7 mouse cellular contexts compared by ENCODE assay signal in the genomic region with DNA sequence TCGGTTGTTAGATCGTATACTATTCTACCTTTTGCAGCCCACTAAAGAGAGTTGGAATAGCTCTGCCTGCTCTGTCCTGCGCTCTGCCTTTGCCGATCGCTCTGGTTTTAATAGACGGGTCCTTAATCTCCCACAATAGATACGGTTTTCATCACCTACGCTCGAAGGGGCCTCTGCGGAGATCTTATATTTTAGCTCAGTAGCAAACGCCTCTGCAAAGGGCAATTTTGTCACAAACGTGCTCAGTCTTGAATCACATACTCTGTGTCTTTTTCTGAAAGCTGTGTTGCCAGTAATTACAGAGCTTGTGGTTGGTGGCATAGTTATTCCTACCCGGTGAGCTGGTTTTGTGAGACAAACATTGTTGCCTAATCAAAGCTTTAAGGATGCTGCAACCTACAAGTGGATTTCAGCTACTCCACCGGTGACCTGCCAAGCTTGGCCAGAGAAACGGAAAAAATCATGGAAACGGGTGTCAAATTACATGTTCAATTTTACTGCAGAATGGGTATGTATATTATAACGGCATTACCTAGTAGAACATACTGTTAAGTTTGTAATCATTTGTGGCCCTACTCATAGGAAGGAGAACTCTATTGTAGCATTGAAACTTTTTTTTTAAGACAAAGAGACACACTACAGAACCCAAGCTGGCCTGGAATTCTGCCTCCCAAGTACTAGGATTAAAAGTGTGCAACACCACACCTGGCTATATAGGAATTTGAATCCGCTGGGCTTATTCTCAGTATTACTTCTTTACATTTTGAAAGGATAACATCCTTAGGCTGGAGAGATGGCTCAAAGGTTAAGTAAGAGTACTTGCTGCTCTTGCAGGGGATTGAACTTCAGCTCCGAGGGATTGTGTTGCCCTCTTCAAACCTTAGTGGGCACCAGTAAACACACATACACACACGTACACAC. TPM values are rescaled to one million over a fixed set of nuclear protein-coding genes. Genes with fewer than 3 reads are reported as not detected.
DNase-seq lines count a peak whose midpoint lies in the region; ATAC-seq and TF ChIP-seq lines count a peak whose summit lies in the region.

No protein-coding gene starts in this region.

- ATAC-seq in megakaryocyte, adult 5-6 weeks (ENCODE audit: poor library complexity, severe bottlenecking), result no peak
- no peak for ATAC-seq in embryonic facial prominence, embryonic 15.5 days (ENCODE audit: insufficient number of reproducible peaks, low FRiP score, low TSS enrichment, low read depth)
- ATAC-seq in kidney, postnatal 0 days (replicated peaks; ENCODE audit: low FRiP score, low read depth), result no peak
- no peak for ATAC-seq in midbrain, postnatal 0 days (ENCODE audit: low FRiP score)

- 20% methylated on average over 20 of the region's 20 CpGs for WGBS in embryonic facial prominence, embryonic 15.5 days
- 26% methylated on average over 20 of the region's 20 CpGs for WGBS in kidney, postnatal 0 days
- 33% methylated on average over 20 of the region's 20 CpGs for WGBS in midbrain, postnatal 0 days

- peaks cover 47% of the 10 kb centered on the region for H3K36me3 ChIP-seq in megakaryocyte, embryonic 14.5 days (replicated peaks; ENCODE audit: low read length)
- peaks cover 12% of the 10 kb centered on the region for H3K36me3 ChIP-seq in embryonic facial prominence, embryonic 15.5 days
- H3K36me3 ChIP-seq in kidney, postnatal 0 days (ENCODE audit: insufficient read depth, low read length), result no peaks in the 10 kb centered on the region
- H3K36me3 ChIP-seq in midbrain, postnatal 0 days (ENCODE audit: insufficient read depth, low read length), result peaks cover 6% of the 10 kb centered on the region; the same call in 1 of the 2 replicates

- peak overlapping the region; percentile 4; the same call in 1 of the 2 replicates for H3K9ac ChIP-seq in embryonic facial prominence, embryonic 15.5 days
- no peak overlapping the region for H3K9ac ChIP-seq in kidney, postnatal 0 days (ENCODE audit: low read depth, low read length)
- H3K9ac ChIP-seq in midbrain, postnatal 0 days (replicated peaks; ENCODE audit: low read length, poor library complexity, severe bottlenecking), result no peak overlapping the region

- H3K27me3 ChIP-seq in megakaryocyte, embryonic 14.5 days (replicated peaks), result no peaks in the 10 kb centered on the region
- H3K27me3 ChIP-seq in embryonic facial prominence, embryonic 15.5 days, result no peaks in the 10 kb centered on the region
- no peaks in the 10 kb centered on the region for H3K27me3 ChIP-seq in kidney, postnatal 0 days (ENCODE audit: insufficient read depth, low read length)
- no peaks in the 10 kb centered on the region for H3K27me3 ChIP-seq in midbrain, postnatal 0 days (ENCODE audit: insufficient read depth, low read length)

- TF ChIP-seq CTCF in kidney, postnatal 0 days (IDR thresholded peaks at IDR 0.05; ENCODE audit: low read depth), result no peak
- TF ChIP-seq CTCF in midbrain, postnatal 0 days (IDR thresholded peaks at IDR 0.05), result no peak

- DNase-seq in kidney, postnatal 0 days (ENCODE audit: low spot score), result no peak
- DNase-seq in midbrain, postnatal 0 days (ENCODE audit: low spot score), result no peak
- DNase-seq in natural killer cell, adult 2 months (ENCODE audit: low spot score in 2 of 2), result no peak
- DNase-seq in cerebellum, postnatal 14 days, result no peak

- peak overlapping the region; percentile 100 for H3K4me3 ChIP-seq in megakaryocyte, embryonic 14.5 days (replicated peaks)
- peak overlapping the region; percentile 72 for H3K4me3 ChIP-seq in embryonic facial prominence, embryonic 15.5 days (replicated peaks)
- H3K4me3 ChIP-seq in kidney, postnatal 0 days (replicated peaks; ENCODE audit: low read depth, low read length), result peak overlapping the region; percentile 66
- peak overlapping the region; percentile 65 for H3K4me3 ChIP-seq in midbrain, postnatal 0 days (ENCODE audit: low read depth, low read length)

- H3K27ac ChIP-seq in embryonic facial prominence, embryonic 15.5 days (replicated peaks), result peak overlapping the region; percentile 65
- no peak overlapping the region for H3K27ac ChIP-seq in kidney, postnatal 0 days
- no peak overlapping the region for H3K27ac ChIP-seq in midbrain, postnatal 0 days (ENCODE audit: low read depth, low read length)

- peaks cover 49% of the 10 kb centered on the region for H3K4me1 ChIP-seq in megakaryocyte, embryonic 14.5 days
- H3K4me1 ChIP-seq in embryonic facial prominence, embryonic 15.5 days, result peaks cover 14% of the 10 kb centered on the region
- no peaks in the 10 kb centered on the region for H3K4me1 ChIP-seq in kidney, postnatal 0 days (replicated peaks; ENCODE audit: insufficient read depth, low read length)
- H3K4me1 ChIP-seq in midbrain, postnatal 0 days (ENCODE audit: insufficient read depth, low read length), result 0 out of 2 replicates have a peak, but pooled peaks cover 6% of the 10 kb centered on the region

- H3K9me3 ChIP-seq in megakaryocyte, embryonic 14.5 days, result no peaks in the 10 kb centered on the region
- no peaks in the 10 kb centered on the region for H3K9me3 ChIP-seq in embryonic facial prominence, embryonic 15.5 days (replicated peaks)
- H3K9me3 ChIP-seq in kidney, postnatal 0 days (replicated peaks; ENCODE audit: low read length), result no peaks in the 10 kb centered on the region
- no peaks in the 10 kb centered on the region for H3K9me3 ChIP-seq in midbrain, postnatal 0 days (ENCODE audit: low read length)

- peak overlapping the region; percentile 82 for H3K4me2 ChIP-seq in embryonic facial prominence, embryonic 15.5 days (replicated peaks)
- H3K4me2 ChIP-seq in kidney, postnatal 0 days (ENCODE audit: low read length), result peak overlapping the region; percentile 95
- peak overlapping the region; percentile 85 for H3K4me2 ChIP-seq in midbrain, postnatal 0 days (ENCODE audit: low read depth, low read length, poor library complexity, severe bottlenecking)

RNA-seq across cellular contexts. Expression of a gene that starts 1.1 kb away (rescaled TPM):
- 36.1 and 212 TPM in 2 replicates for polyA plus RNA-seq in megakaryocyte, embryonic 14.5 days (2012; ENCODE audit: insufficient read depth, low replicate concordance)
- total RNA-seq in megakaryocyte, adult 5-6 weeks (2015), result 109 and 112 TPM in 2 replicates
- total RNA-seq in megakaryocyte, adult 5-6 weeks (2017), result 141 and 168 TPM in 2 replicates
- 138 and 148 TPM in 2 replicates for polyA plus RNA-seq in embryonic facial prominence, embryonic 15.5 days (2015; fragmentation: Nextera tagmentation; extraction: Ambion mirVana)
- polyA plus RNA-seq in kidney, postnatal 0 days (2015; fragmentation: Nextera tagmentation; extraction: Ambion mirVana), result 117 and 125 TPM in 2 replicates
- total RNA-seq in midbrain, postnatal 0 days (2014; rRNA removed), result 53.8 and 64.0 TPM in 2 replicates
- 92.2 and 96.4 TPM in 2 replicates for polyA plus RNA-seq in midbrain, postnatal 0 days (2015; fragmentation: Nextera tagmentation; extraction: Ambion mirVana)

RNA-seq across cellular contexts. Expression of a gene that starts 13.6 kb away (rescaled TPM):
- 4.6 and 17.8 TPM in 2 replicates for polyA plus RNA-seq in megakaryocyte, embryonic 14.5 days (2012; ENCODE audit: insufficient read depth, low replicate concordance)
- 126 and 130 TPM in 2 replicates for total RNA-seq in megakaryocyte, adult 5-6 weeks (2015)
- 115 and 132 TPM in 2 replicates for total RNA-seq in megakaryocyte, adult 5-6 weeks (2017)
- polyA plus RNA-seq in embryonic facial prominence, embryonic 15.5 days (2015; fragmentation: Nextera tagmentation; extraction: Ambion mirVana), result 111 and 116 TPM in 2 replicates
- polyA plus RNA-seq in kidney, postnatal 0 days (2015; fragmentation: Nextera tagmentation; extraction: Ambion mirVana), result 128 and 132 TPM in 2 replicates
- 36.9 and 55.5 TPM in 2 replicates for total RNA-seq in midbrain, postnatal 0 days (2014; rRNA removed)
- polyA plus RNA-seq in midbrain, postnatal 0 days (2015; fragmentation: Nextera tagmentation; extraction: Ambion mirVana), result 70.8 and 71.2 TPM in 2 replicates

RNA-seq across cellular contexts. Expression of a gene that starts 13.8 kb away (rescaled TPM):
- polyA plus RNA-seq in megakaryocyte, embryonic 14.5 days (2012; ENCODE audit: insufficient read depth, low replicate concordance), result 102 and 105 TPM in 2 replicates
- total RNA-seq in megakaryocyte, adult 5-6 weeks (2015), result 14.3 and 18.5 TPM in 2 replicates
- 19.7 and 26.8 TPM in 2 replicates for total RNA-seq in megakaryocyte, adult 5-6 weeks (2017)
- 33.0 and 39.5 TPM in 2 replicates for polyA plus RNA-seq in embryonic facial prominence, embryonic 15.5 days (2015; fragmentation: Nextera tagmentation; extraction: Ambion mirVana)
- polyA plus RNA-seq in kidney, postnatal 0 days (2015; fragmentation: Nextera tagmentation; extraction: Ambion mirVana), result 77.5 and 92.3 TPM in 2 replicates
- total RNA-seq in midbrain, postnatal 0 days (2014; rRNA removed), result 13.4 and 19.0 TPM in 2 replicates
- 22.6 and 27.7 TPM in 2 replicates for polyA plus RNA-seq in midbrain, postnatal 0 days (2015; fragmentation: Nextera tagmentation; extraction: Ambion mirVana)
